Mouse (Mus musculus) hindbrain, embryonic 16.5 days (tissue): ENCODE data around the gene Smad1. TPM values are rescaled to one million over a fixed set of nuclear protein-coding genes. Genes with fewer than 3 reads are reported as not detected.
A peak's percentile ranks its signal among the peaks of the same experiment; 100 is the strongest.

Source experiments
- ATAC-seq: fragments of 200-750 bp; cut with Nextera tagmentation; 2 replicates; pipeline ENCODE4 v1.8.0; 2017; ENCODE audit warnings: moderate TSS enrichment, moderate library complexity
- H3K27ac ChIP-seq: fragments of 300-500 bp; sonication (generic); 2 replicates; pipeline ENCODE4 v1.5.1; 2014; ENCODE audit warnings: low read depth, mild to moderate bottlenecking, control low read depth, low read length, moderate library complexity
- H3K27me3 ChIP-seq: fragments of 300-500 bp; sonication (generic); replicated peaks from 2 replicates; pipeline ENCODE4 v1.6.1; 2014; ENCODE audit warnings: low read length; ENCODE audit not compliant: control insufficient read depth, insufficient read depth
- H3K36me3 ChIP-seq: fragments of 300-500 bp; sonication (generic); 2 replicates; pipeline ENCODE4 v1.6.1; 2014; ENCODE audit warnings: mild to moderate bottlenecking, low read length, moderate library complexity, mixed read lengths; ENCODE audit not compliant: control insufficient read depth, insufficient read depth
- H3K4me1 ChIP-seq: fragments of 300-500 bp; sonication (generic); 2 replicates; pipeline ENCODE4 v1.6.1; 2014; ENCODE audit warnings: low read depth, low read length; ENCODE audit not compliant: control insufficient read depth, insufficient read depth
- H3K4me2 ChIP-seq: fragments of 300-500 bp; sonication (generic); 2 replicates; pipeline ENCODE4 v1.6.1; 2014; ENCODE audit warnings: mild to moderate bottlenecking, low read length, control low read depth, moderate library complexity
- H3K4me3 ChIP-seq: fragments of 300-500 bp; sonication (generic); 2 replicates; pipeline ENCODE4 v1.5.1; 2014; ENCODE audit warnings: mild to moderate bottlenecking, low read length, control low read depth, moderate library complexity
- H3K9ac ChIP-seq: fragments of 300-500 bp; sonication (generic); 2 replicates; pipeline ENCODE4 v1.6.1; 2014; ENCODE audit warnings: low read depth, mild to moderate bottlenecking, control low read depth, low read length, moderate library complexity
- H3K9me3 ChIP-seq: fragments of 300-500 bp; sonication (generic); 2 replicates; pipeline ENCODE4 v1.6.1; 2014; ENCODE audit warnings: mild to moderate bottlenecking, low read length, moderate library complexity; ENCODE audit not compliant: control insufficient read depth
- WGBS: fragments of 180-500 bp; shearing (Covaris S2); extraction: QIAGEN DNeasy Blood & Tissue Kit; methylation state at CpG from one replicate; pipeline ENCODE4 v1.1.7; 2014; 5-methylcytosine and 5-hydroxymethylcytosine counted together
- polyA plus RNA-seq: library from polyadenylated mRNA; unstranded; fragments of >200 nt; fragmentation: Nextera tagmentation; extraction: Ambion mirVana; gene quantifications from 2 replicates; pipeline ENCODE4 v1.2.1, GENCODE M21; 2015

The Smad1 gene
- polyA plus RNA-seq, 1 experiment from 2014 or later = 55.2 TPM

- Histone ChIP-seq H3K4me3 (peak overlapping the region; percentile 90), H3K9ac (peak overlapping the region; percentile 99), H3K27me3 (no peaks in the 10 kb centered on the region), H3K36me3 (no peaks in the 10 kb centered on the region), H3K9me3 (no peaks in the 10 kb centered on the region), H3K4me2 (peak overlapping the region; percentile 73), H3K27ac (peak overlapping the region; percentile 98), H3K4me1 (peaks cover 29% of the 10 kb centered on the region)
- ATAC-seq = peak; percentile 62
- WGBS = under 1% methylated on average over 46 of the region's 68 CpGs
These were observed 902 bp downstream of the Smad1 start for GRCm38 (mm10) chr8:79398251-79398981.

- Histone ChIP-seq H3K9me3 (no peaks in the 10 kb centered on the region), H3K4me2 (peak overlapping the region; percentile 73), H3K4me1 (peaks cover 34% of the 10 kb centered on the region), H3K4me3 (peak overlapping the region; percentile 90), H3K9ac (peak overlapping the region; percentile 99), H3K36me3 (no peaks in the 10 kb centered on the region), H3K27me3 (no peaks in the 10 kb centered on the region), H3K27ac (peak overlapping the region; percentile 98)
- 5% methylated on average over 7 of the region's 7 CpGs for WGBS
- ATAC-seq = peak; percentile 4
These were observed 1.5 kb downstream of the Smad1 start for GRCm38 (mm10) chr8:79397705-79398250.

- H3K4me1 ChIP-seq = peaks cover 41% of the 10 kb centered on the region
- peak overlapping the region; percentile 73 for H3K4me2 ChIP-seq
These were observed 2.4 kb downstream of the Smad1 start for GRCm38 (mm10) chr8:79396911-79397310.

GRCm38 (mm10) chr8:79394009-79394408, 5.3 kb downstream of the Smad1 start:
- H3K27ac ChIP-seq = no peak overlapping the region
- no peak overlapping the region for H3K4me3 ChIP-seq
- H3K9me3 ChIP-seq = no peaks in the 10 kb centered on the region
- 81% methylated on average over 9 of the region's 9 CpGs for WGBS
- no peak for ATAC-seq
- no peaks in the 10 kb centered on the region for H3K27me3 ChIP-seq
- no peaks in the 10 kb centered on the region for H3K36me3 ChIP-seq
- H3K4me1 ChIP-seq = peaks cover 37% of the 10 kb centered on the region
- no peak overlapping the region for H3K4me2 ChIP-seq
- no peak overlapping the region for H3K9ac ChIP-seq

More at GRCm38 (mm10) chr8:79396911-79397310, 2.4 kb downstream of the Smad1 start:
- peak overlapping the region; percentile 11 for H3K4me3 ChIP-seq
- no peaks in the 10 kb centered on the region for H3K27me3 ChIP-seq
- H3K9me3 ChIP-seq = no peaks in the 10 kb centered on the region
- no peak overlapping the region for H3K27ac ChIP-seq
- WGBS = 24% methylated on average over 6 of the region's 6 CpGs
- H3K36me3 ChIP-seq = no peaks in the 10 kb centered on the region
- peak overlapping the region; percentile 0; the same call in 1 of the 2 replicates for H3K9ac ChIP-seq
- ATAC-seq = no peak

GRCm38 (mm10) chr8:79393215-79393614, 6.1 kb downstream of the Smad1 start:
- H3K9ac ChIP-seq = no peak overlapping the region
- no peak overlapping the region for H3K4me2 ChIP-seq
- no peaks in the 10 kb centered on the region for H3K36me3 ChIP-seq
- H3K4me3 ChIP-seq = no peak overlapping the region
- no peak for ATAC-seq
- no peaks in the 10 kb centered on the region for H3K27me3 ChIP-seq
- WGBS = 86% methylated on average over 5 of the region's 5 CpGs
- peaks cover 37% of the 10 kb centered on the region for H3K4me1 ChIP-seq
- H3K27ac ChIP-seq = no peak overlapping the region
- H3K9me3 ChIP-seq = no peaks in the 10 kb centered on the region

- H3K4me1 ChIP-seq = peaks cover 36% of the 10 kb centered on the region
- H3K27me3 ChIP-seq = no peaks in the 10 kb centered on the region
- 33% methylated on average over 6 of the region's 6 CpGs for WGBS
- no peaks in the 10 kb centered on the region for H3K36me3 ChIP-seq
- H3K27ac ChIP-seq = no peak overlapping the region
- no peak overlapping the region for H3K4me3 ChIP-seq
- H3K9ac ChIP-seq = no peak overlapping the region
- no peak for ATAC-seq
- H3K9me3 ChIP-seq = no peaks in the 10 kb centered on the region
- no peak overlapping the region for H3K4me2 ChIP-seq
These were observed 6.7 kb downstream of the Smad1 start for GRCm38 (mm10) chr8:79392649-79393048.

GRCm38 (mm10) chr8:79391454-79391853, 7.9 kb downstream of the Smad1 start:
- Histone ChIP-seq H3K4me3 (no peak overlapping the region), H3K4me1 (peaks cover 29% of the 10 kb centered on the region), H3K36me3 (no peaks in the 10 kb centered on the region), H3K27me3 (no peaks in the 10 kb centered on the region), H3K27ac (no peak overlapping the region), H3K9ac (no peak overlapping the region), H3K9me3 (no peaks in the 10 kb centered on the region), H3K4me2 (no peak overlapping the region)
- WGBS = 75% methylated on average over 13 of the region's 13 CpGs
- ATAC-seq = no peak

- Histone ChIP-seq H3K4me3 (no peak overlapping the region), H3K9me3 (no peaks in the 10 kb centered on the region), H3K4me2 (no peak overlapping the region), H3K36me3 (no peaks in the 10 kb centered on the region), H3K27ac (no peak overlapping the region), H3K4me1 (peaks cover 23% of the 10 kb centered on the region), H3K27me3 (no peaks in the 10 kb centered on the region), H3K9ac (no peak overlapping the region)
- ATAC-seq = no peak
- WGBS = 83% methylated on average over 23 of the region's 23 CpGs
These were observed 10.1 kb downstream of the Smad1 start for GRCm38 (mm10) chr8:79389074-79389786.

- Histone ChIP-seq H3K9me3 (no peaks in the 10 kb centered on the region), H3K27ac (no peak overlapping the region), H3K4me1 (peaks cover 16% of the 10 kb centered on the region), H3K4me3 (no peak overlapping the region), H3K27me3 (no peaks in the 10 kb centered on the region), H3K36me3 (no peaks in the 10 kb centered on the region), H3K9ac (no peak overlapping the region), H3K4me2 (no peak overlapping the region)
- no peak for ATAC-seq
- 98% methylated on average over 5 of the region's 5 CpGs for WGBS
These were observed 12.5 kb downstream of the Smad1 start for GRCm38 (mm10) chr8:79386831-79387230.
